Mouse (Mus musculus): ENCODE data around the gene Tmem238l.

The Tmem238l gene

GRCm38 (mm10) chr11:66956303-66956702, at the start of gene Tmem238l:
TSS of gene Tmem238l (plus strand) at chr11:66956638.
- no peak for DNase-seq (ENCODE audit: low spot score)

DNA sequence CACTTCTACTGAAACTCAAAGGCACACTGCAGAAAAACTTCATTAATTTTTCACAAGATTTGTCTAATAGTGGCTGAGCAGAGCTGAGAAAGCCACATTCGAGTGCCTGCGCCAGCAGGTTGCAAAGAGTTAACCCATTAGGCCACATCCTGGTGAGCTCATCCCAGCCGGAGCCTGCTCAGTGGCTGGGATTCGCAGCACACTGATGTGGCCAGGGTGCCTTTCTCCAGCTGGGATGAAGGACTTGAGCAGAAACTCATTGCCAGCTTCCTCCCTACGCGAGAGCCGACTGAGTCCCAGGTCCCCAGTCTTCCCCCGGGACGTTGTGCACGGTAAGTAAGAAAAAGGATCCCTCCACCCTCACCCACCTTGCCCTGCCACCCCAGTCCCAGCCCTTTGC, 44.6 kb upstream of the Tmem238l start, which contains the start of gene Pirt:
Pirt (plus strand) TSS at position 171 of the 400 bp plus-strand sequence.
- no peak for DNase-seq (ENCODE audit: low spot score)

DNA sequence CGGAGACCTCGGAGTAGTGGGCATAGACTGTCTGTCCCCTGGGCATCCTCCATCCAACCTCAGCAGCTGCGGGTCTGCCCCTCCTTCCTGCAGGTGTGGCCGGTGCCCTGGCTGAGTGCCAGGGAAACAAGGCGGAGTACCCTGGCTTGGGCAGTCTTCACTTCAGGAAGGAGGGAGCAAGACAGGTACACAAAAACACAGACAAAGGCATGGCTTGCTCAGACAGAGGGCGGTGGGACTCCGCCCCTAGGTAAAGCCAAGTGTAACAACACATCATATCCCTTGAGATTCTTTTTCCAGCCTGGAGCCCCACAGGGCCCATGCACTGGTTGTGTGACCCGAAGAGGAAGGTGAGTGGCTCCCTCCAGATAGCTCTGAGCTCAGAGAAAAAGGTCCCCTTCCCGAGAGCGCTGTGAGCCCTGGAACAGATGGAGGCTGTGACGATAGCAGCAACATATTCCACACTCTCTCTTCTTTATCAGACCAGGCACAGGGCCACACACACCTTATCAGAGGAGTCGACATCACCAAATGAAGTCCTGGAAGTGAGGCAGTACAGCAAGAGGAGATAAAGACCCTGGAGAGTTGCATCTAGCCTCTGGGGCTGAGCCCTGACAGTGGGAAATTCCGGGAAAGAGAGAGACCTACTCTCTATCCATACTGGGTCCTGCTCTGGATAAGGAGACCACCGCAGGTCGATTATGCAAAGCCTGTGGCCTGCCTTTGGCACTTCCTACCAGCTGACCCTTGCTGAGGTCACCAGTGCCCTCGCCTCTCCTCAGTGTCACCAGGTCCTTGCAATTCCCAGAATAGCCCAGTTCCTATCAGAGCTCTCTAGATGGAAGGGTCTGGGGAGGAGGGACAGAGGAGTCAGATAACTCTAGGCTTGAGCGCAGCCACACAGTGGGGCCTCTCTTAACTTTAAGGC, 43.6 kb upstream of the Tmem238l start:
- no peak for DNase-seq (ENCODE audit: low spot score)

DNA sequence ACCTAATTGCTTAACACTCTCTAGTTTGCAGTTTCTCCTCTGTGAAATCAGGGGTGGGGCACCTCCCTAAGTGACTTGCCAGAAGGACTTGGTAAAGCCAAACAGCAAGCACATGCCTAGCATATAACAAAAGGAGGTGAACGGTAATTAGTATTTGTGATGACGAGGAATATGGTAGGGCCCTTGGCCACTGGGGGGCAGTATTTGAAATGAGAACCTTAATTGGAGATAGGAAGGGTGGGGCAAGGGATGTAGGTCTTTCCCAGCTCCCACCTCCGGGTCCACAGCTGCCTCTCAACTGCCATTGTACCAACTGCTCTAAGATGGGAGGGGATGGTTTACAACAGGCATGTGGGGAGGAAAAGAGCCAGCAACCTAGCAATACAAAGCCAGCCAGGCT, 42.2 kb upstream of the Tmem238l start:
- no peak for DNase-seq (ENCODE audit: low spot score)

DNA sequence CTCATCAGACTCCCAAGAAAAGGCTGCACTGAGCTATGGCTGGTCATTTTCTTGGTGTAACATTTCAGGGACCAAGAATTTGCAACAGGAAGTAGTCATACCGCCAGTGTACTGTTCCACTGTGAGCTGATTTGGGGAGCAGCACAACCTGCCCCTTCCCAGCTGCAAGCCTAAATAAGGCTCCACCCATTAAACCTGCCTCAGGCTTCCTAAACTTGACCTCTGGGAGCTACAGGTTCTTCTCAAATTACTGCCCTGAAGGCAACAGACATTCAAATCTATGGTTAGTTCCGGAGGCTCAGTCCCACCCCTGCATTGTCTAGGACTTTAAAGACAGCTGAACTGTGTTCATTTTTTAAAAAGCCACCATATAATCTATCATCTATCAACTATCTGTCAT, 36.4 kb upstream of the Tmem238l start:
- no peak for DNase-seq (ENCODE audit: low spot score)

DNA sequence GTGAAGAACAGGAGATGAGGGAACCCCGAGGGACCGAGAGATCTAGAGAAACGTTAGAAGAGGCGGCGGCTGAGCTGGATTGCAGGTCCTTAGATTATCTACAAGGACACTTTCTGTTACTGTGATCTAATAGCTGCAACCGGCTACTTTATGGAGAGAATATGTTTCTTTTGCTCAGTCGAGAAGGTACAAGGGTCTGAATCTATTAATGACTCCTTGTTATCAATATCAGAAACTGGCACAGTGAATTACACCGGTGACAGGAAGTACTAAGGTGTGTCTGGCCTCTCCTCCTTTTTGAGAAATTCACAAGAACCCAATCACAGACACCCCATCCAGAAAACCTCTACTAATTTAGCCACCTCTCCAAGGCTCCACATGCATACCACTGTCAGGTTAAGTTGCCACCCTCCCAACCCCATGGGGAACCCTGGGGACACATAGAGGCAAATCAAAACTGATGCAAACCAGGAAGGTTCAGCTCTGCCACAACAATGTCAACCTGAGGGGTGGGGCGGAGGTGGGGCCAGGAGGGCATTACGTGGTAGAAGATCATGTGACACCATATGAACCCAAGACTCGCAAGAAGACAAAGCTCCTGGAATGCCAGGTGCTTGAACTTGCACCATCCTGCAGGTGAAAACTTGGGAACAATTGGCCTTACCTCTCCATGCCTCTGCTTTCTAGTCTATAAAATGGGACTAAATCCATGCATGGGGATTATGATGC, 32.2 kb upstream of the Tmem238l start:
- DNase-seq (ENCODE audit: low spot score), result no peak

DNA sequence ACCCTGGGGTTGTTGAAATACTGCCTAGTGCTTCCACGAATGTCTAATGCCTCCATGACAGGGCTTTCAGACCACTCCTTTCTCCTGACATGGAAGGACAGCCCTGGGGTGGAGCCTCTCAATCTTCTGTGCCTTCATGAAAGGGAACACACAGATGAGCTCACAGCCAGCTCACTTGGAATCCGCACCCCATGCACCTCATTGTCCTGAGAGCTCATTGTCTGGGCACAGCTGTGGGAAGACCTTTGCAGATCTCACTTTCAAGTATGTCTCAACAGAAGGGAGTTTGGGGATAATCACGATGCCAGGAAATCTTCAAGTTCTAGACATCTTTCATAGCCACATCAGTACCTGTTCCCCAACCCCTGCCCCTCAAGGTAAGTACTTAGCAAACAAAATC, 28.1 kb upstream of the Tmem238l start:
- DNase-seq (ENCODE audit: low spot score), result no peak

DNA sequence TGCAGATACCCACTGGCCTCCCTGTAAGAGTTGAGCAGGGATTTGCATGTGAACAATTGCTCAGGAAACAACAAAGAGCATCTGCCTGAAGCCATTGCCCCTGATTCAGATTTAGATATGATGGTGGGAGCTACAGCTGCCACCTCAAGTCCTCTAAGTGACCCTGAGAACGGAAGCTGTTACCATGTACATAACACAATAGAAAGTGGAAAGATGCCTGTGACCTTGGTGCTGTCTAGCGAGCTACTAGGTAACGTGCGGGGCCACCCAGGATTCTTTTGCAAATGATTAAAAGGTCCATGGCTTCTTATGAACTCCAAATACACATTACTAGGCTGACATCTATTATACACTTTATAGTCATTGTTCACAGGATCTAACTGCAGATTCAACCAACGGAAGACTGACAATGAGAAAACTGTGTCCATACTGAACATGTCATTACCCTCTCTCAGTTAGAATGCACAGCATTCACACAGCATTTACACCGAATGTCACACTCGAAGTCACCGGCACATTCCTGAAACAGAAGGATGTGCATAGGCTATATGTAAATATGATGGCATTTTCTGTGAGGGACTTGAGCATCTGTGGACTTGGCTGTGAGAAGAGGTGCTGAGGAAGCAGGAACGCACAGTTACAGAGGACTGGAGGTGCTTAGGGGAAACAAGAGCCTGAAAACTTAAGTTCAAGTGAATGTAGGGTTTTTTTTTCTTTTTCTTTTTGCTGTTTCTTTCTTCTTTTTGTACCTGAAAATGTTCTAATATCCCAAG, 23.4 kb upstream of the Tmem238l start:
- DNase-seq (ENCODE audit: low spot score), result no peak

DNA sequence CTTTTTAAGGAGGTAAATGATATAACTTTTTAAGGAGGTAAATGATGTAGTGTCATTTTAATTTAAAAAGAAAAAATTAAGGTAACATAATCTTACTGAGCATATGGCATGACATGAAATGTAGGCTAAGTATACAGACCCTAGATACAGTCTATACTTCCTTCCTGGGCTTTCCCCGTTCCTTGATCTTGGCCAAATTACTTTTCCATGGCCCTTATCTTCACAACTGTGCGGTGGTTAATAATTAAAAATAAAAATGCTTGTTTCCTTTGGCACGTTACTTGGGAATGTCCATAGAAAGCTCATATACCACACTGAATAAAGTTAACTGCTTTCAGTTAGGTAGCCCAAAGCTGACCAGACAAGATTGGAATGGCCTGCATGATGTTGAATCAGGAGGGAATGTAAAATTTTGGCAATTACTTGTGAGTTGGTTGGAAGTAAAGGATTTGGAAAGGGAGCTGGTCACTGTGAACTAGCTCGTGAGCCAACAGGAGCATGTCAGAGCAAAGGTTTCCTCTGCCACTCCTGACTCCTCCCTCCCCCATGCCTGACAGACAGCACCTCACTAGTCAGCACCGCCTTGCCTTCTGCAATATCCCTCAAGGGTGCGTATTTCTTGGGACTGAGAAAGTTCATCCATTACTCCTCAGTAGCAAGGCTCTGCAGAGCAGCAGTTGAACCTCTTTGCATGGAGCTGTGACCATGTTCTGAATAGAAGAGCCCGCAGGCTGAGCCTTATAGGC, 21.8 kb upstream of the Tmem238l start:
- DNase-seq (ENCODE audit: low spot score), result no peak

DNA sequence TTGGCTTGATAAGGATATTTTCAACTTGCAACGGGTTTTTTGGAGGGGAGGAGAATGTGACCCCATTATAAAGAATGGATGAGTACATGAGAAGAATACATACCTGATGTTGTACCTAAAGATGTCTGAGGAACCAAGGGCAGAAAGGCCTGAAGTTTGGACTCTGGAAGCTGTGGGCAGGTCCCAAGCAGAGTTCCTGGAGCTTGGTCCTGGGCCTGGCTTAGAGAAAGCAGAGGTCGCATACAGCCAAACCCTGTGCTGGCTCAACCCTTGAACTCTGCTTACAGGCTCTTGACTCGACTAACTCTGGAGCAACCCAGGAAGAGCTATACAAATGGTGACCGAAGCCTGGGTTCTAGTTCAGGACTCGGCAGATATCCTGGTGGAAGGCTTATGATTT, 14.4 kb upstream of the Tmem238l start:
- no peak for DNase-seq (ENCODE audit: low spot score)

DNA sequence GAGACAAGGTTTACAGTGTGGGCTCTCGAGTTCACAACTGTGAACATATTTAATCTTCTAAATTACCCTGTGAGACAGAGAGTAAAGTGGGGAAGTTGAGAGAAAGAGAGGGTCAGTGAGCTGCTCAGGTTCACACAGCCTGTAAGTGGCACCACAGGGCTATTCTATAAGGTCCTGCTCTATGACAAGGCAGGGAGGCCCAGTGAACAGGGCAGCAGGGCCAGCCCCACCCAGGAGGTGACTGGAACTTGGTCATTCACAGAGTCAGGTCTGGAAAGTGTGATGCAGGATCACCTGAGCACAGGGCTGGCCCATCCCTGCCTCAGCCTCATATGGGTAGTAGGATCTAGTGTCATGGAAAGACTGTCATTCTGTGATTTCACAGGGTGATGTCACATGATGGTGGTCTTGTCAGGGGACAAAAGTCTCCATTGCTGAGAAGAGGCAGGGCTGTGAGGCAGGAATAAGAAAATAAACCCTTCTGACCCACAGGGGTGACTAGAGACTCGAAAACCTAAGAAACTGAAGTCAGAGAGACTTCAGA, 11.1 kb upstream of the Tmem238l start:
- DNase-seq (ENCODE audit: low spot score), result no peak

DNA sequence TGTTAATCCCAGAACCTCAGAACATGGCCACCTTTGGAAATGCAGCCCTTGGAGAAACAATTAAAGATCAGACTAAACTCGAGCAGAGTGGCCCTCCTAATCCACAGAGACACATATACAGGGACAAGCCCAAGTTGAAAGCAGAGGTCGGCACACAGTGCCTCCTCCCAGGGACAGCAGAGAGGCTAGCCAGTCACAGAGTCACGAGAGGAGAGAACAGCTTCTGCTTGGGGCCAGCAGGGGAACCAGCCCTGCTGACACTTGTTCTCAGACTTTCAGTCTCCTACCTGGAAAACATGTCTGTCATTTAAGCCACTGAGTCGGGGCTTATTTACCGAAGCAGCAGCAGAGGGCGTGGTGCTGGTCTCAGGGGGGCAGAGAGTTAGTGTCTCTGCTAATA, 9.9 kb upstream of the Tmem238l start:
- no peak for DNase-seq (ENCODE audit: low spot score)

- no peak for DNase-seq (ENCODE audit: low spot score)
These were observed 9.5 kb upstream of the Tmem238l start for GRCm38 (mm10) chr11:66946922-66947321.

DNA sequence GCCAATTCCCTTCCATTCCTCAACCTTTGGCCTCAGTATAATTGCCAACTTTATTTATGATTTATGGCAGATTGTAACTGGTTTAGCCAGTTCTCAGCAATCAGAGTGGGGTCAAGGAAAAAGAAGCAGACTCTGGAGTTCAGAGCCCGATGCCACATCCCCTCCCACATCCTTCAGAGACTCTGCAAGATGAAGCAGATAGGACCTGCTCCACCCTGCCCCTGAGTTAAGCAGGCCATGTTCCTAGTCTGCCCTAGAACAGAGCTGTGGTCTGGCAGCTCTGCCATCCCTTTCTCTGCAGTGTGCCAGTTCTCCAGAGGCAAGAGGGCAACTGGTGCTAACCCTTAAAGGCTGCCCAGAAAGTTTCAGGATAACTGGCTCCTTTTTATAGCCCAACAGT, 4.4 kb downstream of the Tmem238l start:
- no peak for DNase-seq (ENCODE audit: low spot score)

DNA sequence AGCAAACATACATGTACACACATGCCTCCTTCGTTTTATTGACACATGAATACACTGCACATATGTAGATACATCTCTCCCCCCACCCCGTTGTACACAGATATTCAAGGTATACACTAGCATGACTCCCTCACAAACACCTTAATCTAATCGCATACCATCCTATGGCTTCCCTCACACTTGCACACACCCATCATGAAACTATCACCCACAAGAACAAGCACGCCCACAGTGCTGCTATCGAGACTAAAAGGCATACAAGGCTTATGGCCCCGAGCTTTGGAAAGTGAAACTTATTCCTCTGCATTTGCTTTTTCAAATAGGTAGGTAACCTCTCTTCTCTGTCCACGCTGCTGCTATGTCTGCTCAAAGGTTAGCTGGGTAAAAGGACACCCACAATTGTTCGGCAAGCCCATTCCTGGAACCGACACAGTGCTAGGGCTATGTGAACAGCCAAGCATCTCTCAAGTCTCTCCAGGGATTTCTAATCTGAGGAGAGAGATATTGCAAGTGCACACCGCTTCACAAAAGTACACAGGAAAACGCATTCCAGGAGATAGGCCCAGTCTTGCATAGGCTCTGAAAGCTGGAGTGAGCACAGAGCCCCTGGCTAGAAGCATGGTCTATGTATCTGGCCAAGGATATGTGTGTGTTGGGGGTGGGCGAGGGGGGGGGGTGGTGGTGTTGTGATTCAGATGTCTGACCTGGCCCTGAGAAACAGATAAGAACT, 5.2 kb downstream of the Tmem238l start:
- no peak for DNase-seq (ENCODE audit: low spot score)

DNA sequence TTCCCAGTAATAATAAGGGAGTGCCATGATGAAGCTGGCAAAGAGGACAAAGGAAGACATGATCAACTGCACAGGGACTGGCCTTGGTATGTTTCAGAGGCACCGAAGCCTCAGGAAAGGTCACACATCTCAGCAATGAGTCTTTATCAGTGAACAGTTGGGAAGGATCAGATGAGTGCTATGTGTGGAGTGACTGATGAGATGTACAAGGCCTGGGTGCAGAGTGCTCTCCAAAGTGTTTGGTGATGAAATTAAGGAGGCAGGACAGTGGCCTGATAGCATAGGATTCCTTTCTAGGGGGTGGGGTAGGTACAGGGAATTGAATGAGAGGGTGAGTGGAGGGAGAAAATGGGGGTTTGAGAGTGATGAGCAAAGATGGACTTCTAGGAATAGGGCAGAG, 7.0 kb downstream of the Tmem238l start:
- no peak for DNase-seq (ENCODE audit: low spot score)

GRCm38 (mm10) chr11:66966500-66967116, 10.2 kb downstream of the Tmem238l start:
- no peak for DNase-seq (ENCODE audit: low spot score)

DNA sequence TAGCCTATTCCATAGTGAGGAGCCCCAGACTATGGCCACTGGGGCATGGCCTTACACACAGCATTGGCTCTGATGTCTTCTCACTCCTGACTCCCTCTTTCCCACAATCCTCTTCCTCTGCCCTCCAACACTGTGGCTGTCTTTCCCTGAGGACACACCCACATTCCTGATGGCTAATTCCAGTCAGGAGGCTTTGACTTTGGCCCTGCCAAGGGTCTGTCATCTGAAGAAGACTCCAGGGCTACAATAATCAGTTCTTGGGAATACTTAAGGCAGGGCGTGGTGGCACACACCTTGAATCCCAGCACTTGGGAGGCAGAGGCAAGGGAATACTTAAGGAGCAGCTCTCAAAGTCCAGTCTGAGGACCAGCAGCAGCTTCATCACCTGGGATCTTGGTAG, 12.1 kb downstream of the Tmem238l start:
- no peak for DNase-seq (ENCODE audit: low spot score)

DNA sequence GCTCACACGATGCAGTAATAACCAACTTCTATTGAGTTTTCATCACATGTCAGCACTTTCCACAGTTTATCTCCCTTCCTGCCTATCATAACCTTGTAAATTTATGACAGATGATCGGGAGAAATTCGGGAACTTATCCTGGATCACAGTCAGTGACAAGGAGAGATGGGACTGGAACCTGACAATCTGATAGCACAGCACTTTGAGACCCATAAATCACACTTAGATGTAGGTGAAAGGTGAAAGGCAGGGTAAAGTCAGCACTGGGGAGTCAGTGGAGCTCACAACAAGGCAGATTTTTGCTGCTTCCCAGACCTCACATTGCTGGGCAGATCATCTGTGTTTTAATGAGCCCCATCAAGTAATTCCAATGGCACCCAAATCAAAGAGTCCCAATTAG, 17.1 kb downstream of the Tmem238l start:
- no peak for DNase-seq (ENCODE audit: low spot score)

- DNase-seq (ENCODE audit: low spot score), result no peak
These were observed 19.3 kb downstream of the Tmem238l start for GRCm38 (mm10) chr11:66975606-66976330.
